Mouse (Mus musculus) CH12F3 (cell line): ENCODE measurements around the gene Secisbp2.
"Not testable (repeated sequence)": the region's sequence is repeated elsewhere in the genome, so short reads cannot be mapped to it uniquely, and the experiment has no call there.

Experiments
- in situ Hi-C: fragments of 300-500 bp; cut with MboI; formaldehyde crosslinking; loops from 2 replicates; pipeline ENCODE4 v1.14.3; 2020; ENCODE audit warnings: low sequenced_read_pairs

The Secisbp2 gene

GRCm38 (mm10) chr13:51642171-51642778 lies 9.2 kb upstream of the Secisbp2 start:
- in situ Hi-C loops = no loop called here

DNA sequence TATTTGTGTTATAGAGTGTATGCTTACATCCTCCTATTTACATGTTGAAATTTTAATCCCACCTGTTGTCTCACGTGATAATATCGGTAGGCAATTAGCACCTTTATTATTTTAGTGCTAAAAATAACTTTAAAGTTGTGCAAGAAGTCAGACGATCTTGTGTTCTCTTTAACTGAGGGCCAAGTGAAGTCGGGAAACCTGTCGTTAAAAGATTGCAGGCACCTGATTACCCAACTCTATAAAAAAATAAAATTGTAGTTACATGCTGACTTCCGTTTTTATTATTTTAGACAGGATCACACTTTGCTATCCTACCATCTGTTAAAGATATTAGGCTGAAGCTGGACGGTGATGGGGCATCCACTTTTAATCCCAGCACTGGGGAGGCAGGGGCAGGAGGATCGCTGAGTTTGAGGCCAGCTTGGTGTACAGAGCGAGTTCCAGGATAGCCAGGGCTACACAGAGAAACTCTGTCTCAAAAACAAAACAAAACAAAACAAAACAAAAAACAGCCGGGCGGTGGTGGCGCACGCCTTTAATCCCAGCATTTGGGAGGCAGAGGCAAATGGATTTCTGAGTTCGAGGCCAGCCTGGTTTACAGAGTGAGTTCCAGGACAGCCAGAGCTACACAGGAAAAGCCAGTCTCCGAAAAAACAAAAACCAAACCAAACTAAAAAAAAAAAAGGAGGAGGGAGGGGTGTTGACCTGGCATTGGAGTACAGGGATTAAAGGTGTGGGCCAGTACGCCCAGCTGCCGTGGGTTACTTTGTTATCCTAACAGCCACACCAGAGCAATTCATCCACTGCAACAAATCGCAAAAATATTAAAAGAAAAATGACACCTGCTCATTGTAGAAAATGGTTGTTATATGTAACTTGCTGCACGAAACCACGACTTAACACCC lies 7.3 kb upstream of the Secisbp2 start:
- in situ Hi-C loops = no loop called here

- in situ Hi-C loops = no loop called here
Measured at GRCm38 (mm10) chr13:51644829-51645789, 6.4 kb upstream of the Secisbp2 start, which contains the start of gene Cks2. Gene Cks2, plus strand, starts transcription at chr13:51645232.

DNA sequence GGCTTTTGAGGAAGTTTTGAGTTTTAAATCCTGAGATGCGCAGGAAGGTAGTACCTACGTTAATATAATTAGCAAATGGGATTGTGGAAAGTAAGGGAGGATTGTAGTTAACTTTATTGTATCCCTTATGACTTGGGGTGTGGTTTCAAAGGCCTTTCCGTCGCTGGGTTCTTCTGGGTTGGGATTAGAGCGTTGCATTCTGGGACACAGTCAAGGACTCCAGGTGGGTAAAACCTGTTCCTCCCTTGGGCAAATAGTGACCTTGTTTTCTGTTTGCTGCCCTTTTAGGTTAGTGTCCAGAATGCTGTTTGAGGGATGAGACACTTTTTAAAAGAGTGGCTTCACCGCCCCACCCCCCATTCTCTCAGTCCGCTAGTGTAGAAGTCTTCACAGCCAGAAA lies 5.6 kb upstream of the Secisbp2 start:
- in situ Hi-C loops = no loop called here

DNA sequence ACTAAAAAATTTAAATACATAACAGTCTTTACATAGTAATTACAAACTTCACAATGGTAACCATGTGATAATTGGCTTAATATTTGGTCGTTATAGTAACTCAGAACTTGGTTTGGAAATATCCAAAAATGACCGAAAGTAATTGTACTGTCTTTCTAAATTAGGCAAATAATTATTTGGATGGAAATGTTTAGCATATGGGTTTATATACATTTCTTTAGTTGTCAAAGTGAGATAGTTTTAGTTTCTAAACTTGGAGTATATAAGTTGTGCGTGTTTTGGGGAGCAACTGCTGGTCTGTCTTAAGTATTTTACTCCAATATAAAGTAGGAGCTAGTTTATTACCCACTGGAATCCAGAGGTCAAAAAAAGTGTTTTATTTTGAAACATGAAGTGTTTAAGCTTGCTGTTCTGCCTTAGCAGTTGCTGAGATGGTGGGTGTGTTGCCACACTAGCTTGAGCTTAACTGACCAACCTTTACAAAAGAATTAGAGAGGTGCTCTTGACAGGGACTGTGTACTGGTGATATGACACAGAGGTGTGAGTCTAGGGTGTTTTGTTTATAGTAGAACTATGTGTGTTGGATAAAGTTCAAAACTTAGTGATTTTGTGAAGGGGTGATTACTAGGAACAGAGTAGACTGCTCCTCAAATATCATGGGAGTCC lies 5.0 kb upstream of the Secisbp2 start:
- in situ Hi-C loops = no loop called here

- in situ Hi-C loops = no loop called here
Measured at GRCm38 (mm10) chr13:51647770-51648169, 3.7 kb upstream of the Secisbp2 start.

- in situ Hi-C loops = no loop called here
Measured at GRCm38 (mm10) chr13:51648237-51648636, 3.3 kb upstream of the Secisbp2 start.

GRCm38 (mm10) chr13:51649740-51650139 lies 1.8 kb upstream of the Secisbp2 start:
- in situ Hi-C loops = no loop called here

DNA sequence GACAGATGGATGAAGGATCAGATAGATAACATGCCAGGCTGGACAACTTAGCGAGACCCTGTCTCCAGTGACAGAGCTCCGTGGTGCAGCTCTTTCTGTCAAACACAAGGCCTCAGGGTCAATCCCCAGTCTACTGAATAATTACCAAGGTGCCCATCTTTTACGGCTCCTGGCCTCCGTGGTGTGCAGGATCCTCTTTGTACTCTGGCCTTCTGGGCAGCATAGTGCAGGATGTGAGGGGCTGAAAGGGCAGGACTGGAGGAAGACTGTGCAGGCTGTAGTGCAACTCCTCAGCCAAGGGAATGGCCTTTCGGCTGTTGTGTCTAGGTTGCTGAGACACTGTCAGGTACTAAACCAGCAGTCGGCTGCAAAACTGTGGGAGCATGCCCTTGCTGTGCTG lies 1.7 kb downstream of the Secisbp2 start:
- in situ Hi-C loops = no loop called here

DNA sequence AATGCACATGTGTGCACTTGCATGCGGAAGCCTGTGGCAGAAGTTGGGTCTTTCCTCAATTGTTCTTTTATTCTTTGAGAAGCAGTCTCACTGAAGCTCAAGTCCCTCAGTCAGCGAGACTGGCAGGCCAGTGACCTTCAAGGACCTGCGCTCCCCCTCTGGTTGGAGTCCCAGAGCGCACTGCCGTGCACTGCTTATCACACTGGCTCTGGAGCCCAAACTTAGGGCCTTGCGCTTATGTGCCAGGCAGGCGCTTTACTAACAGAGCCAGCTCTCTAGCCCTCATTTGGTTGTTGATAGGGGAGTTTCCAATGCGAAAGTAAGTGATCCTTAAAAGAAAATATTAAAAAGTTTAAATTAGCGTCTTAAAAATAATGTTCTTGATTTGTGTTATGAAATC lies 2.5 kb downstream of the Secisbp2 start:
- in situ Hi-C loops = no loop called here

DNA sequence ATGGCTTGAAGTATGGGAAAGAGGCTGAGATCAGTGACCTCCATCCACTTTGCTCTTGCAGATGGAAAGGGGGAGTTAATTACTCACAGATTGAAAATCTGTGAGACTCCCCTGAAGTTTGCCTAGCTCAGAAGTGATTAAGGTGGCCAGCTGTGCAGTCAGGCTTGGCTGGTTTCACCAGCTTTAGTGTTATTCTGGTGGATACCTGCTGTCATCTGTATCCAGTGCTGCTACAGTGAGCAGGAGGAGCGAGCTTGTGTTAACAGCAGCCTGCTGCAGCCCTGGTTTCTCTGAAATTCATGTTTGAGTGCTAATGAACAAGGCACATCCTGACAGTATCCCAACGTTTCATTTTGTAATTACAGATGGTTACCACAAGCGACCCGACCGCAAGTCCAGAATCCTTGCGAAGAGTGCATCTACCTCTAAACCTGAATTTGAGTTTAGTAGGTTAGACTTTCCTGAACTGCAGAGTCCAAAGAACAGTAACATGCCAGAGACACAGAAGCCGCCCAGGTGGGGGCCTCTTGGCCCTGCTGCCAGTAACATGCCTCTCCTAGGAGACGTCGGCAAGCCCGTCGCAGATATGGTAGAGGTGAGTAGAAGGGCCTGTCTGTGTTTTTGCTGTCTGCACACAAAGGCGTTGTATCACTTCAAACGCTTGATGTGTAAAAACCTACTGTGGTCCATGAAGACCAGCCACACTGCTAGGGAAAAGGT lies 5.2 kb downstream of the Secisbp2 start:
- in situ Hi-C loops = no loop called here

- in situ Hi-C loops = no loop called here
Measured at GRCm38 (mm10) chr13:51658094-51658493, 6.6 kb downstream of the Secisbp2 start.

- in situ Hi-C loops = no loop called here
Measured at GRCm38 (mm10) chr13:51659573-51659972, 8.1 kb downstream of the Secisbp2 start.

DNA sequence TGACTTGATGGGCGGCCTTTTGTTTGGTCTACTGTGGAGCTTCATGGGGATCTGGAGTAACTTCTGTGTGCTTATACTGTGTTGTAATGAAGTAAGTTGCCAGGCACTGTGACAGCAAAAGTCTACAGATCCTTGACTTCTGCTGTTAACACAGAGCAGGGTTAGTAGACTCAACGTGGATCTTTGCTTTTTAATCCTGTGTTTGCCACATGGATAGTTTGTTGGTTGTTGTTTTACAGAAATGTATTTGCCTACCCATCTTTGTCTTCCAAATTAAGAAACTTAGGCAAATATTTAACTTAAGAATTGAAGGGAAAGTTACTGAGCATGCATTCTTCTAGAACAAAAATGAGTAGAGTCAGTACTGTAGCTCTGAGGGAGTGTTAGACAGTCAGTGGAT lies 12.1 kb downstream of the Secisbp2 start:
- in situ Hi-C loops = no loop called here

DNA sequence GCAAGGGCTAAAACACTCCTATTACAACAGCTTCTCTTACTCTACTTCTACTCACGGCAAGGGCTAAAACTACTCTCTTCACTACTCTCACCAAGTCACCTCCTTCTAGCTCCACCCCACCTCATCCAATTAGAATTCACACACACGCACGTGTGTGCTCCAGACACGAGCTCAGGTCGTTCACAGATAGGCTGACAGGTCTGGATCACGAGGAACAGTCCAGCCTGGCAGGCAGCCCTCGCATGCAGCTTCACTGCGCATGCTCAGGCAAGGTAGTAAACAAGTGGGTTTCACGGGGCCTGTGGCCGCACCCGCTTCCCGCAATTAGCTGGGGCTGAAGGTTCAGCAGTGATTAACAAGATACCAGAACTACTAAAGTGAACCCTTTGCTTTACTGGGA lies 16.7 kb downstream of the Secisbp2 start:
- in situ Hi-C loops = not testable (repeated sequence)

- in situ Hi-C loops = no loop called here
Measured at GRCm38 (mm10) chr13:51676641-51677040, 25.1 kb downstream of the Secisbp2 start.

DNA sequence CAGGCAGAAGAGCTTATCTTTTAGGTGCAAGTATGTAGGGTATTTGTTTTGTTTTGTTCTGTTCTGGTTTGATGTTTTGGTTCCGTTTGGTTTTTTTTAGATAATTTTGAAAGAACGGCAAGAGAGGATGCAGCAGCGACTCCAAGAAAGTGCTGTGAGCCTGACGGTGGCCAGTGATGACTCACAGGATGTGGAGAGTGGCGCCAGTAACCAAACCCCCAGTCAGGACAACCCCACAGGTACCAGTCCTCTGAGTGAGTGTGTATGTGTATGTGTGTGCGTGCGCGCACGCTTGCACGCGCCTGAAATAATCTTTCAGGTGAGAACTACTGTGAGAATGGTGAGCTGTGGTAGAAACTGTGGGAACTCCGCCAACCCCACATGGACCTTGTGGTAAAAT lies 25.5 kb downstream of the Secisbp2 start:
- in situ Hi-C loops = no loop called here

GRCm38 (mm10) chr13:51677630-51678185 lies 26.2 kb downstream of the Secisbp2 start:
- in situ Hi-C loops = no loop called here

GRCm38 (mm10) chr13:51678687-51679086 lies 27.2 kb downstream of the Secisbp2 start:
- in situ Hi-C loops = no loop called here

GRCm38 (mm10) chr13:51679332-51679731 lies 27.8 kb downstream of the Secisbp2 start:
- in situ Hi-C loops = no loop called here
